Mouse (Mus musculus) R1 (cell line): ENCODE measurements around the gene Brd7.

Source experiments
- DNase-seq: peaks from one replicate; pipeline ENCODE4 v3.0.0-alpha.2; 2018; ENCODE audit warnings: low read depth, low spot score

The Brd7 gene

GRCm38 (mm10) chr8:88309881-88310280 is 52.1 kb downstream of the Brd7 start:
- DNase-seq = no peak

GRCm38 (mm10) chr8:88309274-88309873 is 52.6 kb downstream of the Brd7 start:
- no peak for DNase-seq

- no peak for DNase-seq
These were observed 54.3 kb downstream of the Brd7 start for GRCm38 (mm10) chr8:88307736-88308135.

GRCm38 (mm10) chr8:88306511-88306910 is 55.5 kb downstream of the Brd7 start:
- DNase-seq = peak; percentile 49

- DNase-seq = no peak
These were observed 56.2 kb downstream of the Brd7 start for GRCm38 (mm10) chr8:88305814-88306213.

GRCm38 (mm10) chr8:88301589-88302437 is 60.2 kb downstream of the Brd7 start:
- no peak for DNase-seq

GRCm38 (mm10) chr8:88299907-88300603 is 61.9 kb downstream of the Brd7 start:
- DNase-seq = no peak

GRCm38 (mm10) chr8:88298733-88299103 is 63.3 kb downstream of the Brd7 start:
- DNase-seq = no peak

GRCm38 (mm10) chr8:88297976-88298732 is 63.8 kb downstream of the Brd7 start:
- DNase-seq = no peak

- no peak for DNase-seq
These were observed 67.0 kb downstream of the Brd7 start for GRCm38 (mm10) chr8:88294977-88295376.

GRCm38 (mm10) chr8:88293590-88294356 is 68.2 kb downstream of the Brd7 start:
- DNase-seq = no peak

- no peak for DNase-seq
These were observed 69.1 kb downstream of the Brd7 start for GRCm38 (mm10) chr8:88292926-88293325.

GRCm38 (mm10) chr8:88291305-88291690 is 70.7 kb downstream of the Brd7 start:
- no peak for DNase-seq

- no peak for DNase-seq
These were observed 71.4 kb downstream of the Brd7 start for GRCm38 (mm10) chr8:88290326-88291304.

- no peak for DNase-seq
These were observed 72.1 kb downstream of the Brd7 start for GRCm38 (mm10) chr8:88289901-88290300.

- peak; percentile 24 for DNase-seq
These were observed 73.3 kb downstream of the Brd7 start for GRCm38 (mm10) chr8:88288622-88289242.

- no peak for DNase-seq
These were observed 75.5 kb downstream of the Brd7 start for GRCm38 (mm10) chr8:88286421-88286960.

GRCm38 (mm10) chr8:88285469-88286356 is 76.3 kb downstream of the Brd7 start:
- DNase-seq = no peak
